Mouse (Mus musculus) lung, embryonic 16.5 days (tissue): ENCODE measurements at regions not wholly inside any gene's neighbourhood (a gene's known extent, or its start where the extent isn't known, plus 50 kb on each side); places are given as distances from the start of the nearest gene placed in this dataset.

ENCODE experiments used
- ATAC-seq: fragments of 200-750 bp; cut with Nextera tagmentation; 2 replicates; pipeline ENCODE4 v1.8.0; 2017; ENCODE audit warnings: low read depth, mild to moderate bottlenecking, moderate library complexity
- H3K27ac ChIP-seq: fragments of 300-500 bp; sonication (generic); 2 replicates; pipeline ENCODE4 v1.5.1; 2014; ENCODE audit warnings: mild to moderate bottlenecking, control low read depth, low read length
- H3K27me3 ChIP-seq: fragments of 300-500 bp; sonication (generic); 2 replicates; pipeline ENCODE4 v1.6.1; 2014; ENCODE audit warnings: low read depth, low read length, mixed read lengths; ENCODE audit not compliant: control insufficient read depth, insufficient read depth
- H3K36me3 ChIP-seq: fragments of 300-500 bp; sonication (generic); 2 replicates; pipeline ENCODE4 v1.6.1; 2014; ENCODE audit warnings: low read length; ENCODE audit not compliant: control insufficient read depth, insufficient read depth
- H3K4me1 ChIP-seq: fragments of 300-500 bp; sonication (generic); replicated peaks from 2 replicates; pipeline ENCODE4 v1.6.1; 2014; ENCODE audit warnings: low read length, mixed read lengths; ENCODE audit not compliant: control insufficient read depth, insufficient read depth
- H3K4me2 ChIP-seq: fragments of 300-500 bp; sonication (generic); 2 replicates; pipeline ENCODE4 v1.6.1; 2014; ENCODE audit warnings: low read depth, low read length, control low read depth
- H3K4me3 ChIP-seq: fragments of 300-500 bp; sonication (generic); 2 replicates; pipeline ENCODE4 v1.5.1; 2014; ENCODE audit warnings: mild to moderate bottlenecking, low read length, control low read depth
- H3K9ac ChIP-seq: fragments of 300-500 bp; sonication (generic); 2 replicates; pipeline ENCODE4 v1.6.1; 2014; ENCODE audit warnings: low read length, control low read depth
- H3K9me3 ChIP-seq: fragments of 300-500 bp; sonication (generic); 2 replicates; pipeline ENCODE4 v1.6.1; 2016; ENCODE audit warnings: low read length; ENCODE audit not compliant: control insufficient read depth
- WGBS: fragments of 180-500 bp; shearing (Covaris S2); extraction: QIAGEN DNeasy Blood & Tissue Kit; methylation state at CpG from one replicate; pipeline ENCODE4 v1.1.7; 2014; 5-methylcytosine and 5-hydroxymethylcytosine counted together

DNA sequence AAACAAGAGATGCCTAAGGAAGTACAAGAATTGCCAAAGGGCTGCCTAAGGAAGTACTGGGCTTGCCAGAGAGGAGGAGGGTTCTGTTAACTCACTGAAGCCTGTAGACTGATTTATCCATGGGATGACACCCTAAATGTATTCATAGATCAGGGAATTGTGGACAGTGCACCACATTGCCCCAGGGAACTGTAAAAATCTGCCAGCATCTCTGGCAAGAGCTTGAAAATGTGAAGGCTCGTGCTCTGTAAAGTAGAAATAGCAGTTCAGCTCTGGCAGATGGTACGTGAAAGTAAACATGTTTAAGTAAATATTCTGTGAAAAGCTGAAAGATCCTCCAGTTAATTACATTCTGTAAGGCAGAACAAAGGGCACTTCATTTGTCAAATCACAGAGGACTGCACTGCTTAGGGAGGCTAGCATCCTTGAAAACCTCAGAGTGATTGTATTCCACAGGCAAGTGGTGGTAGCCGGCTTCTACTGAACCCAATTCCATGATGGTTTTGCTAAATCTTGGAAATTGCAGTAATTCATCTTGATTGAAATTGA, 445.9 kb upstream of the Grin3a start:
- Histone ChIP-seq H3K9ac (no peak overlapping the region), H3K4me3 (no peak overlapping the region), H3K9me3 (no peaks in the 10 kb centered on the region), H3K36me3 (no peaks in the 10 kb centered on the region), H3K27ac (no peak overlapping the region), H3K27me3 (no peaks in the 10 kb centered on the region), H3K4me2 (no peak overlapping the region), H3K4me1 (no peaks in the 10 kb centered on the region)
- WGBS: 25% methylated on average over 3 of the region's 3 CpGs
- no peak for ATAC-seq

DNA sequence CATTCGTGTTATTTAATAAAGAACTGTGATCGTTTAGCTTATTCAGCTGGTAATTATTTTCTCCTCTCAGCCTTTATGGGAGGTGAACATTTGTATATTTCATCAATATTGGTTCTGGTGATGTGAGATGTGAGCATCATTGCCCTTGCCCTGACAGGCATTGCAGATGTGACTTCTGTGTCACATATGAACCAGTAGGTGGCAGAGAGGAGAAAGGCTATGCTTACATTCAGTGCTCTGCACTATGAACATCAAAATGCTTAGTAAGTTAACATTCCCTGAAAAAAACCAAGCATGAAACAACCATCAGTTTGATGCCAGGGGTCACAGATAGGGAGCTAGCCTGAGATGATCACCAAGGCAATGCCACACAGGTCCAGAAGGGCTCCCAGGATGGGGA, 441.1 kb upstream of the Grin3a start:
- H3K27me3 ChIP-seq: no peaks in the 10 kb centered on the region
- no peaks in the 10 kb centered on the region for H3K36me3 ChIP-seq
- H3K9ac ChIP-seq: no peak overlapping the region
- no peaks in the 10 kb centered on the region for H3K4me1 ChIP-seq
- no peaks in the 10 kb centered on the region for H3K9me3 ChIP-seq
- no peak overlapping the region for H3K27ac ChIP-seq
- 75% methylated on average over 2 of the region's 2 CpGs for WGBS
- no peak for ATAC-seq
- no peak overlapping the region for H3K4me2 ChIP-seq
- no peak overlapping the region for H3K4me3 ChIP-seq

DNA sequence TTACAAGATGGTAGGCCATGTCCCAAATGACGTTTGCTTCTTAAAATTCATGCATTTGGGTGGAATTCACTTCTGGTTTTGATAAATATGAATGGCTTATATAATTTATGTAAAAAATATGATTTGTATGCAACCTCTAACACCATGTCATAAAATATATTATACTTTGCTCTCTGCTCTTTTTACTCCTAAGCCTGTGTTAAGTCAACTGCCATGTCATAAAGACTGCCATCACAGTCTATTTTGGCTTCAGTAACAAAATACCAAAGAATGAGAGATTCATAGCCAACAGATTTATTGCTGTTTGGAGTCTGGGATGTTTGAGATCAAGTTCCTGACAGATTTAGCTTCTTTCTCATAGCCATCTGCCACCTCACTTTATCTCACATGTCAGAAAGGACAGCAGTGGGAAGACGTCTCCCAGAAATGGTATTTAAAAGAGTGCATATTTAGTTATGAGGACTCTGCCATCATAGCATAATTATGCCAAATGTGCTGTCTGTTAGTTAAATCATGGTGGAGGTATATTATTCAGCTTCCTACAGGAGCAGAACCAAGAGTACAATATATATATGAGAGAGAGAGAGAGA, 413.6 kb upstream of the Grin3a start:
- no peaks in the 10 kb centered on the region for H3K27me3 ChIP-seq
- ATAC-seq: no peak
- H3K27ac ChIP-seq: no peak overlapping the region
- H3K9ac ChIP-seq: no peak overlapping the region
- 35% methylated on average over 2 of the region's 2 CpGs for WGBS
- H3K4me1 ChIP-seq: no peaks in the 10 kb centered on the region
- no peaks in the 10 kb centered on the region for H3K36me3 ChIP-seq
- H3K4me3 ChIP-seq: no peak overlapping the region
- H3K4me2 ChIP-seq: no peak overlapping the region
- no peaks in the 10 kb centered on the region for H3K9me3 ChIP-seq

DNA sequence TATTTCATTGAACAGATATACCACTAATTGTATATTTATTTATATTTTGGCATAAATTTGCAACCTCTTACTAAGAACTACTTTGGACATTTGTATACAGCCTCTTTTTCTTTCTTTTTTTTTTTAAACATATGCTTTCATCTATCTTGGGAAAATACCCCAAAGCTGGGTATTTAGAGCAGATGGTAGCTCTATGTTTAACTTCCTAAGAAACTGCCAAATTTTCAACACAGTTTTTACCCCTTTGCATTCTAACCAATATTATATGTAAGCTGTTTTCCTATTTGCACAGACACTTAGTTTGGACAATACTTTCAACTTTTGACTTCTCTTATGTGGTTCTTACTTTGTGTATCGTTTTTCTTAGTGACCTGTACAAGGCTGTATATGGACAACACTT, 396.5 kb upstream of the Grin3a start:
- no peak overlapping the region for H3K4me2 ChIP-seq
- ATAC-seq: no peak
- no peaks in the 10 kb centered on the region for H3K4me1 ChIP-seq
- no peak overlapping the region for H3K9ac ChIP-seq
- H3K9me3 ChIP-seq: no peaks in the 10 kb centered on the region
- no peak overlapping the region for H3K4me3 ChIP-seq
- no peaks in the 10 kb centered on the region for H3K36me3 ChIP-seq
- H3K27me3 ChIP-seq: no peaks in the 10 kb centered on the region
- no peak overlapping the region for H3K27ac ChIP-seq
- 44% methylated on average over 1 of the region's 1 CpGs for WGBS

DNA sequence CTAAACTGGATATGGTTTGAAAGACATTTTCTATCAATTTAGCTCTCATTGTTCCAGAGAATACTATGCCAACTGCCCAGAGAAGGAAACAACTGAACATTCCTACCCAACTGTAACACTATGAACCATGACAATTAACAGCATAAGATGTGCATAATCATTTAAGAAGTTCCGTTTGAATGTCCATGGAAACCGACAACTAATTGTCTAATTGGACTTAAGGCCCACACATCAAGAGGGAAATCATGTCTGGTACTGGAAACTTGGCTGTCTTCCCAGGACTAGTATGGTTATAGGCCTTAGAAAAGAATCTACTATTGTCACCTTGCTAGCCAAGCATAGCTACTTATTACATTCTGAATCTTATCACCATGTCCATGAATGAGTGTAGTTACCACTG, 395.4 kb upstream of the Grin3a start:
- no peaks in the 10 kb centered on the region for H3K36me3 ChIP-seq
- no peaks in the 10 kb centered on the region for H3K27me3 ChIP-seq
- no peaks in the 10 kb centered on the region for H3K4me1 ChIP-seq
- ATAC-seq: no peak
- H3K9ac ChIP-seq: no peak overlapping the region
- H3K27ac ChIP-seq: no peak overlapping the region
- H3K4me3 ChIP-seq: no peak overlapping the region
- no peak overlapping the region for H3K4me2 ChIP-seq
- H3K9me3 ChIP-seq: no peaks in the 10 kb centered on the region
- 69% methylated on average over 2 of the region's 2 CpGs for WGBS

DNA sequence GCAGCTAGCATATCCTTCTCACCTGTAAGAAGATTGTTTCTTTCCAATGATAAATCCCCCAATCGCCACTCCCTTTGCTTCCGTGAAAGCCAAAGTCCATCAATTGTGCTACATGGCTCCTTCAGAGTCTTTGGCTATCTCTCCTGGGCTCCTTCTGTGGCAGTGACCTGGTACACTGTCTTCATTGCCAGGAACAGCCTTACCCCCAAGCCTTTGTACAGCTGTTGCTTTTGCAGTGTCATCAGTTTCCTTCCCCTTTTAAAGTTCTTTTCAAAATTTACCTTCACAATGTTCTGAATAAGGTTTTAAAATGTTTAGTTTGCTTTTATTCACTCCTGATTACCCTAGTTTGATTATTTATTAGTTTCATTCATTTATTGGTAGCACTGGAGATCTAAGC, 393.8 kb upstream of the Grin3a start:
- H3K9ac ChIP-seq: no peak overlapping the region
- H3K27ac ChIP-seq: no peak overlapping the region
- no peaks in the 10 kb centered on the region for H3K27me3 ChIP-seq
- no peak for ATAC-seq
- 81% methylated on average over 2 of the region's 2 CpGs for WGBS
- H3K9me3 ChIP-seq: no peaks in the 10 kb centered on the region
- no peak overlapping the region for H3K4me3 ChIP-seq
- no peaks in the 10 kb centered on the region for H3K36me3 ChIP-seq
- H3K4me1 ChIP-seq: no peaks in the 10 kb centered on the region
- no peak overlapping the region for H3K4me2 ChIP-seq

DNA sequence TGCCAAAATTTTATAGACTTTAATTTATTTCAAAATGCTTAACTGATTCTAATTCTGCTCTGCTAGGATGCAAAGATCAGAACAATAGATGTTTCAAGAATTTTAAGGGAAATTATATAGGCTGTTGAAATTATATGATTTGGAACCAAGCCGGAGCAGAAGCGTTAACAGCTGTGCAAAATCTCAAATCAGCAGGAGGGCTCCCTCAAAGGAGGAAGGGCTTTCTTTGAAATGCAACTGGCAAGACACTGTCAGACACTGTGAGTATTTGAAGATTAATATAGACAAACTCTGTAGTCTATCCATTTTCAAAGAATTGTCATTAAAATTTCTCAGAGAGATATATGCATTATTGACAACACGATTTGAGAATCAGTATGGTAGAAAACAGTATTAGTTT, 389.9 kb upstream of the Grin3a start:
- Histone ChIP-seq H3K36me3 (no peaks in the 10 kb centered on the region), H3K9me3 (no peaks in the 10 kb centered on the region), H3K27ac (no peak overlapping the region), H3K9ac (no peak overlapping the region), H3K4me1 (no peaks in the 10 kb centered on the region), H3K4me2 (no peak overlapping the region), H3K4me3 (no peak overlapping the region), H3K27me3 (no peaks in the 10 kb centered on the region)
- WGBS: 78% methylated on average over 3 of the region's 3 CpGs
- ATAC-seq: no peak

DNA sequence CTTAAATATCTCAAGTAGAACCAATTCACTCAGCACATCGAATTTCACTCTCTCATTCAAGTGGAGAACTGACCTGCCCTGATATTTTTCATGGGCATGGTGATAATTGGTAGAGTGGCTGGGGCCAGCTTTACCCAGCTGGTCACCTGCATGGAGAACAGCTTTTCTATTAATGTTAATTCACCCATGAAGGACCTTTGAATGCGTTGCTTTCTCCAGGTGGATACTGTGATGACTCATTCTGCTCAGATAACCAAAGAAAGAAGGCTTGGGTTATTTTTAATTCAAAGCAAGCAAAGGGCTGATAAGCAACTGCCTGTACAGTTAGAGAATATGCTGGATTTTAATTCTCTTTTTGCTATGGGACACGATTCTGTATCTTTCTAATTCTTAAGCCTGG, 357.8 kb upstream of the Grin3a start:
- no peaks in the 10 kb centered on the region for H3K9me3 ChIP-seq
- no peaks in the 10 kb centered on the region for H3K4me1 ChIP-seq
- ATAC-seq: no peak
- 37% methylated on average over 3 of the region's 3 CpGs for WGBS
- H3K27me3 ChIP-seq: no peaks in the 10 kb centered on the region
- no peaks in the 10 kb centered on the region for H3K36me3 ChIP-seq
- H3K4me3 ChIP-seq: no peak overlapping the region
- H3K4me2 ChIP-seq: no peak overlapping the region
- H3K27ac ChIP-seq: no peak overlapping the region
- H3K9ac ChIP-seq: no peak overlapping the region

DNA sequence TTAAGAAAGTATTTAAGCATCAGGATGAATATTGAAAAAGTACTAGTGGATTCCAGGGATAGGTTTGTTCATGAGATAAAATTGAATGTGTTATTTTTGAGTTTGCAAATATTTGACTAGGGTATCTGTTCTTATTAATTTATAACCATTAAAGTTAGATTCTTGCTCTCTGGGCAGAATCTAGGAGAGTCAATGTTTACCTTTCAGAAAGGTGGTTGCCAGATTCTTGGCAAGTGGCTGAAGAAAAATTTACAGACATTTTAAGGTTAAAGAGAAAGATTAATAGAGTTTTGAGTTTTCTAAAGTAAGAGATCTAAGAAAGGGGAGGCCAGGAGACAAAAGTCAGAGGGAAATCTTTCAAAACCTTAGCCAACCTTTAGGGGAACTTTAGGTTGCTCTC, 331.7 kb upstream of the Grin3a start:
- H3K27ac ChIP-seq: peak overlapping the region; percentile 17; the same call in 1 of the 2 replicates
- no peaks in the 10 kb centered on the region for H3K4me1 ChIP-seq
- no peak overlapping the region for H3K4me2 ChIP-seq
- no peaks in the 10 kb centered on the region for H3K9me3 ChIP-seq
- H3K9ac ChIP-seq: no peak overlapping the region
- H3K4me3 ChIP-seq: no peak overlapping the region
- ATAC-seq: no peak
- H3K27me3 ChIP-seq: no peaks in the 10 kb centered on the region
- H3K36me3 ChIP-seq: no peaks in the 10 kb centered on the region

DNA sequence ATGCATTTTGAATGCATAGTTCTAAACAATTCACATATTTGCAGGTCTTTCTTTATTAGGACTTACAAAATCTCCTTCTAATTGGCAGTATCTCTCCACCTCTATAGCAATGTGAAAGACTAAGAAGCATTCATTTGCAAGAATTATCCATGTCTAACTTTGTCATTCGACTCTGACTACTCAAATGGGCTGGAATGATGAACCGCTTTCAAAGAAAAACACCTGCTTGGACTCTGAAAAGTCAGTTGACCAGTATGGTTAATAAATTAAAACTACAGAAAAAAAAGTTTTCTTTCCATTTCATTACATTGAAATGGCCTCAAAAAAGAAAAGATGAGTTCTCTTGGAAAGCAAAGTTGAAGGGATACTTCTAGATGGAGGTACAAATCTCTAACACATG, 331.1 kb upstream of the Grin3a start:
- H3K4me1 ChIP-seq: no peaks in the 10 kb centered on the region
- H3K4me3 ChIP-seq: no peak overlapping the region
- no peaks in the 10 kb centered on the region for H3K9me3 ChIP-seq
- no peaks in the 10 kb centered on the region for H3K27me3 ChIP-seq
- H3K4me2 ChIP-seq: no peak overlapping the region
- H3K9ac ChIP-seq: no peak overlapping the region
- no peak for ATAC-seq
- H3K27ac ChIP-seq: no peak overlapping the region
- 67% methylated on average over 2 of the region's 2 CpGs for WGBS
- no peaks in the 10 kb centered on the region for H3K36me3 ChIP-seq
